ENCODE assay signal across 9 mouse cellular contexts in genomic region chr16:28927381-28927780, GRCm38 (mm10). TPM values are rescaled to one million over a fixed set of nuclear protein-coding genes. Genes with fewer than 3 reads are reported as not detected.
DNase-seq lines count a peak whose midpoint lies in the region; ATAC-seq and TF ChIP-seq lines count a peak whose summit lies in the region.
"Had no signal": no experiment of that assay in that cellular context is flagged by ENCODE, and none has a peak within 500 bp of the region (broad histone marks: within the 10 kb centered on the region; RNA-seq: fewer than 3 reads in every experiment).

No protein-coding gene starts in this region.

- peak overlapping the region; percentile 65 for H3K4me2 ChIP-seq in liver, embryonic 11.5 days
- H3K4me2 ChIP-seq in liver, postnatal 0 days (ENCODE audit: low read depth, low read length) = no peak overlapping the region
- peak overlapping the region; percentile 85 for H3K4me2 ChIP-seq in forebrain, embryonic 12.5 days
- H3K4me2 ChIP-seq in kidney, postnatal 0 days (ENCODE audit: low read length) = 0 out of 2 replicates have a peak overlapping the region, but pooled peaks have one; percentile 97

- H3K36me3 ChIP-seq in liver, embryonic 11.5 days (ENCODE audit: control insufficient read depth, insufficient read depth, low read length) = no peaks in the 10 kb centered on the region
- H3K36me3 ChIP-seq in liver, postnatal 0 days (replicated peaks; ENCODE audit: insufficient read depth, low read length) = no peaks in the 10 kb centered on the region
- H3K36me3 ChIP-seq in forebrain, embryonic 12.5 days (replicated peaks) = no peaks in the 10 kb centered on the region
- H3K36me3 ChIP-seq in kidney, postnatal 0 days (ENCODE audit: insufficient read depth, low read length) = no peaks in the 10 kb centered on the region
- H3K36me3 ChIP-seq in small intestine, adult 2 months (ENCODE audit: control insufficient read depth, insufficient read depth, low read length) = 0 out of 2 replicates have a peak, but pooled peaks cover 1% of the 10 kb centered on the region

- H3K27ac ChIP-seq in liver, embryonic 11.5 days (ENCODE audit: low read depth, low read length) = no peak overlapping the region
- no peak overlapping the region for H3K27ac ChIP-seq in liver, postnatal 0 days (ENCODE audit: low read depth)
- H3K27ac ChIP-seq in forebrain, embryonic 12.5 days = no peak overlapping the region
- H3K27ac ChIP-seq in kidney, postnatal 0 days = no peak overlapping the region
- peak overlapping the region; percentile 66 for H3K27ac ChIP-seq in small intestine, adult 2 months (ENCODE audit: insufficient read depth, low read depth, low read length)

- no peak for DNase-seq in liver, embryonic 11.5 days (ENCODE audit: low spot score)
- no peak for DNase-seq in liver, postnatal 0 days
- DNase-seq in kidney, postnatal 0 days (ENCODE audit: low spot score) = no peak
- DNase-seq in natural killer cell, adult 2 months (ENCODE audit: low spot score in 2 of 2) = no peak
- DNase-seq in adrenal gland, adult (ENCODE audit: inconsistent age in 2 of 2, low spot score in 1 of 2) = no peak
- no peak for DNase-seq in gastrocnemius, postnatal 14 days

- WGBS in liver, embryonic 11.5 days = 45% methylated on average over 9 of the region's 9 CpGs
- 49% methylated on average over 9 of the region's 9 CpGs for WGBS in liver, postnatal 0 days (ENCODE audit: insufficient replicate concordance)
- 11% methylated on average over 9 of the region's 9 CpGs for WGBS in forebrain, embryonic 12.5 days
- WGBS in kidney, postnatal 0 days = 53% methylated on average over 9 of the region's 9 CpGs
- 39% methylated on average over 9 of the region's 9 CpGs for WGBS in small intestine, adult 2 months

- no peak overlapping the region for H3K4me3 ChIP-seq in liver, embryonic 11.5 days (ENCODE audit: low read depth, low read length)
- no peak overlapping the region for H3K4me3 ChIP-seq in liver, postnatal 0 days (ENCODE audit: low read depth, low read length)
- peak overlapping the region; percentile 80 for H3K4me3 ChIP-seq in forebrain, embryonic 12.5 days (replicated peaks)
- 0 out of 2 replicates have a peak overlapping the region, but pooled peaks have one; percentile 92 for H3K4me3 ChIP-seq in kidney, postnatal 0 days (replicated peaks; ENCODE audit: low read depth, low read length)
- no peak overlapping the region for H3K4me3 ChIP-seq in small intestine, adult 2 months (ENCODE audit: low read depth, low read length)

- no peak for TF ChIP-seq CTCF in liver, postnatal 0 days (IDR thresholded peaks at IDR 0.05; ENCODE audit: low read depth)
- TF ChIP-seq CTCF in kidney, postnatal 0 days (IDR thresholded peaks at IDR 0.05; ENCODE audit: low read depth) = no peak
- no peak for TF ChIP-seq CTCF in small intestine, adult 2 months (IDR thresholded peaks at IDR 0.05; ENCODE audit: extremely low read depth, insufficient read length, insufficient replicate concordance, low read depth, low read length)

- H3K4me1 ChIP-seq in liver, embryonic 11.5 days (replicated peaks; ENCODE audit: control insufficient read depth, insufficient read depth, low read length) = 0 out of 2 replicates have a peak, but pooled peaks cover 2% of the 10 kb centered on the region
- no peaks in the 10 kb centered on the region for H3K4me1 ChIP-seq in liver, postnatal 0 days (ENCODE audit: insufficient read depth)
- peaks cover 42% of the 10 kb centered on the region for H3K4me1 ChIP-seq in forebrain, embryonic 12.5 days
- H3K4me1 ChIP-seq in kidney, postnatal 0 days (replicated peaks; ENCODE audit: insufficient read depth, low read length) = peaks cover 9% of the 10 kb centered on the region; the same call in 1 of the 2 replicates
- H3K4me1 ChIP-seq in small intestine, adult 2 months (ENCODE audit: control insufficient read depth, insufficient read depth, insufficient read length, low read length) = peaks cover 16% of the 10 kb centered on the region; the same call in 1 of the 2 replicates

- peaks cover 44% of the 10 kb centered on the region for H3K27me3 ChIP-seq in liver, embryonic 11.5 days (replicated peaks; ENCODE audit: control insufficient read depth, insufficient read depth, low read length)
- H3K27me3 ChIP-seq in liver, postnatal 0 days (ENCODE audit: insufficient read depth, low read length) = peaks cover 12% of the 10 kb centered on the region
- peaks cover 29% of the 10 kb centered on the region for H3K27me3 ChIP-seq in forebrain, embryonic 12.5 days
- no peaks in the 10 kb centered on the region for H3K27me3 ChIP-seq in kidney, postnatal 0 days (ENCODE audit: insufficient read depth, low read length)
- H3K27me3 ChIP-seq in small intestine, adult 2 months (ENCODE audit: control insufficient read depth, insufficient read depth, low read length) = no peaks in the 10 kb centered on the region

- H3K9me3 ChIP-seq in liver, embryonic 11.5 days (ENCODE audit: control insufficient read depth, low read length) = no peaks in the 10 kb centered on the region
- H3K9me3 ChIP-seq in liver, postnatal 0 days (ENCODE audit: low read length) = no peaks in the 10 kb centered on the region
- H3K9me3 ChIP-seq in forebrain, embryonic 12.5 days = no peaks in the 10 kb centered on the region
- H3K9me3 ChIP-seq in kidney, postnatal 0 days (replicated peaks; ENCODE audit: low read length) = no peaks in the 10 kb centered on the region

- no peak for TF ChIP-seq POLR2A in small intestine, adult 2 months (IDR thresholded peaks at IDR 0.05; ENCODE audit: low read depth, low read length)

- no peak for ATAC-seq in liver, embryonic 11.5 days (replicated peaks; ENCODE audit: low FRiP score)
- ATAC-seq in liver, postnatal 0 days = no peak
- ATAC-seq in forebrain, embryonic 12.5 days (ENCODE audit: low FRiP score) = no peak
- ATAC-seq in kidney, postnatal 0 days (replicated peaks; ENCODE audit: low FRiP score, low read depth) = no peak

- H3K9ac ChIP-seq in liver, embryonic 11.5 days (ENCODE audit: low read depth, low read length) = no peak overlapping the region
- H3K9ac ChIP-seq in liver, postnatal 0 days (replicated peaks) = no peak overlapping the region
- no peak overlapping the region for H3K9ac ChIP-seq in forebrain, embryonic 12.5 days
- H3K9ac ChIP-seq in kidney, postnatal 0 days (ENCODE audit: low read depth, low read length) = no peak overlapping the region

- intact Hi-C loops in gastrocnemius, postnatal 14 days (cut with DNase I; ENCODE audit: low total_unique reads) = loop anchor here (10.0 kb wide), 2 partner anchors 53 to 83 kb away; no protein-coding TSS in a partner anchor

- TF ChIP-seq EP300 in liver, postnatal 0 days (IDR thresholded peaks at IDR 0.05; ENCODE audit: low read depth) = no peak

RNA-seq across cellular contexts. Expression of gene Mb21d2, which starts 2.1 kb away (rescaled TPM):
- polyA plus RNA-seq in liver, embryonic 11.5 days (2014; fragmentation: Nextera tagmentation; extraction: Ambion mirVana) = 4.2 and 4.7 TPM in 2 replicates
- 2.4 and 3.1 TPM in 2 replicates for polyA plus RNA-seq in liver, postnatal 0 days (2015; fragmentation: Nextera tagmentation; extraction: Ambion mirVana)
- 5.8 and 6.6 TPM in 2 replicates for polyA plus RNA-seq in forebrain, embryonic 12.5 days (2016; fragmentation: Nextera tagmentation; extraction: Ambion mirVana)
- polyA plus RNA-seq in kidney, postnatal 0 days (2015; fragmentation: Nextera tagmentation; extraction: Ambion mirVana) = 6.4 and 6.9 TPM in 2 replicates
- 6.1 and 15.9 TPM in 2 replicates for polyA plus RNA-seq in small intestine, adult 2 months (2012; rRNA removed)
- 1 to 10 TPM; 6.2 to 7.1 TPM for total RNA-seq in gastrocnemius, postnatal 14 days (2021)
- total RNA-seq: MEL had no signal

Comparison
In these comparisons a context has a peak if more than half of its experiments do, and no peak if none do; other contexts are left out.
1. H3K4me3 ChIP-seq: peak in forebrain, embryonic 12.5 days (single experiment) and kidney, postnatal 0 days (single experiment); none in liver, embryonic 11.5 days (single experiment), liver, postnatal 0 days (single experiment) and small intestine, adult 2 months (single experiment).